Mouse (Mus musculus): ENCODE results near the gene Aqp7.

GRCm38 (mm10) chr4:41015798-41016197, 32.1 kb downstream of the Aqp7 start:
- no peak for TF ChIP-seq CTCF (IDR thresholded peaks at IDR 0.05; ENCODE audit: extremely low read depth, insufficient read length, insufficient replicate concordance, low read depth, low read length)
- TF ChIP-seq POLR2A (IDR thresholded peaks at IDR 0.05; ENCODE audit: low read depth, low read length), result no peak
